Mouse (Mus musculus) kidney, embryonic 16.5 days (tissue): Measurements from ENCODE around the gene Ddias. TPM values are rescaled to one million over a fixed set of nuclear protein-coding genes. Genes with fewer than 3 reads are reported as not detected.
A peak's percentile ranks its signal among the peaks of the same experiment; 100 is the strongest.

ENCODE experiments used
- ATAC-seq: fragments of 200-750 bp; cut with Nextera tagmentation; 2 replicates; pipeline ENCODE4 v1.8.0; 2017; ENCODE audit warnings: moderate TSS enrichment; ENCODE audit not compliant: low FRiP score, low TSS enrichment
- H3K27ac ChIP-seq: fragments of 300-500 bp; sonication (generic); 2 replicates; pipeline ENCODE4 v1.5.1; 2014; ENCODE audit warnings: low read length
- H3K27me3 ChIP-seq: fragments of 300-500 bp; sonication (generic); 2 replicates; pipeline ENCODE4 v1.6.1; 2014; ENCODE audit warnings: low read length, control low read depth, mixed read lengths; ENCODE audit not compliant: insufficient read depth
- H3K36me3 ChIP-seq: fragments of 300-500 bp; sonication (generic); 2 replicates; pipeline ENCODE4 v1.6.1; 2014; ENCODE audit warnings: low read length, control low read depth, mixed read lengths; ENCODE audit not compliant: insufficient read depth
- H3K4me1 ChIP-seq: fragments of 300-500 bp; sonication (generic); 2 replicates; pipeline ENCODE4 v1.6.1; 2014; ENCODE audit warnings: low read length, control low read depth, mixed read lengths; ENCODE audit not compliant: insufficient read depth
- H3K4me2 ChIP-seq: fragments of 300-500 bp; sonication (generic); replicated peaks from 2 replicates; pipeline ENCODE4 v1.6.1; 2014; ENCODE audit warnings: low read depth, low read length
- H3K4me3 ChIP-seq: fragments of 300-500 bp; sonication (generic); 2 replicates; pipeline ENCODE4 v1.5.1; 2014; ENCODE audit warnings: mild to moderate bottlenecking, low read length
- H3K9ac ChIP-seq: fragments of 300-500 bp; sonication (generic); replicated peaks from 2 replicates; pipeline ENCODE4 v1.6.1; 2014; ENCODE audit warnings: low read length
- H3K9me3 ChIP-seq: fragments of 300-500 bp; sonication (generic); 2 replicates; pipeline ENCODE4 v1.6.1; 2016; ENCODE audit warnings: low read length, control low read depth
- WGBS: fragments of 180-500 bp; shearing (Covaris S2); extraction: QIAGEN DNeasy Blood & Tissue Kit; methylation state at CpG from one replicate; pipeline ENCODE4 v1.1.7; 2014; 5-methylcytosine and 5-hydroxymethylcytosine counted together
- polyA plus RNA-seq: library from polyadenylated mRNA; unstranded; fragments of >200 nt; fragmentation: Nextera tagmentation; extraction: Ambion mirVana; gene quantifications from 2 replicates; pipeline ENCODE4 v1.2.1, GENCODE M21; 2015

Ddias gene
- polyA plus RNA-seq, 1 experiment from 2014 or later, result 12.0 TPM

DNA sequence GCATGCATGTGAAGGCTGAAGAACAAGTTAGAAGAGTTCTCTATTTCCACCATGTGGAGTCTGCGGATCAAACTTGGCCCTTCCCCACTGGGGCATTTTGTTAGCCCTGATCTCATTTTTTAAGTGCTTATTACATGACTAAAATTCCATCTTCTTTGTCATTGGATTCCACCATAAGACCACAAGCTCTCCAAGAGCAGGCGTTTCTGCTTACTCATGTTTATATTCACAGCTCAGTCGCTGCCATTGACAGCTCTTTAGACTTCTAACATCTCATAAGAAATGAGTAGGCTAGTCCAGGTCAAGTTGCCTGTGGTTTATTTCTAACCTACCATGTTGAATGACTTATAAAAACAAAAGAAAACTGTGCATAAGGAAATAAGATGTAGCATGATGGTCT, 47.8 kb downstream of the Ddias start:
- Histone ChIP-seq H3K9ac (no peak overlapping the region), H3K4me1 (no peaks in the 10 kb centered on the region), H3K27me3 (no peaks in the 10 kb centered on the region), H3K4me3 (no peak overlapping the region), H3K9me3 (no peaks in the 10 kb centered on the region), H3K27ac (no peak overlapping the region), H3K4me2 (no peak overlapping the region), H3K36me3 (no peaks in the 10 kb centered on the region)
- 81% methylated on average over 3 of the region's 3 CpGs for WGBS
- ATAC-seq, result no peak

DNA sequence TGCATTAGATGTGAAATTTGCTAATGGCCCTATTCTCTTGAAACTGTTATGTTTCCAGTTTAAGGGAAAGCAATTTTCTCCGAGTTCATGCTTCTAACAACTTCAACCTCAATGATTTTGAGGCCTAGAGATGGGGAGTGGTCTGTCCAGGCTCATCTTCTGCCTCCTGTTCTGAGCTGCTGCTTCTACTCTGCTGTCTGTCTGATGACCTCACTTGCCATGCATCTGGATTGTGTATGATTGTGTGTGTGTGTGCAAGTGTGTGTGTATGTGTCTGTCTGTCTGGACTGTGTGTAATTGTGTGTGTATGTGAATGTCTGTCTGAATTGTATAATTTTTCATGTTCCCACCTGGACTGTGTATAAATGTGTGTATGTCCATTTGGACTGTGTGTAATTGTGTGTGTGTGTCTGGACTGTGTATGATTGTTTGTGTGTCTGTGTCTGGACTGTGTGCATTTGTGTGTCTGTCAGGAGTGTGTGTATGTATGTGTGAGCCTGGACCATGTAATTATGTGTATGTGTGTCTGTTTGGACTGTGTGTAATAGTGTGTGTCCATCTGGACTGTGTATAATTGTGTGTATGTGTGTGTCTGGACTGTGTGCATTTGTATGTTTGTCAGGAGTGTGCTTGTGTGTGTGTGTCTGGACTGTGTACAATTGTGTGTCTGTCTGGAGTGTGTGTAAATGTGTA, 51.5 kb downstream of the Ddias start:
- H3K4me1 ChIP-seq, result no peaks in the 10 kb centered on the region
- H3K27ac ChIP-seq, result no peak overlapping the region
- H3K9me3 ChIP-seq, result no peaks in the 10 kb centered on the region
- WGBS, result 43% methylated on average over 1 of the region's 1 CpGs
- H3K36me3 ChIP-seq, result no peaks in the 10 kb centered on the region
- peak; percentile 54; the same call in 1 of the 2 replicates for ATAC-seq
- H3K9ac ChIP-seq, result no peak overlapping the region
- H3K4me3 ChIP-seq, result no peak overlapping the region
- H3K4me2 ChIP-seq, result no peak overlapping the region
- H3K27me3 ChIP-seq, result no peaks in the 10 kb centered on the region

DNA sequence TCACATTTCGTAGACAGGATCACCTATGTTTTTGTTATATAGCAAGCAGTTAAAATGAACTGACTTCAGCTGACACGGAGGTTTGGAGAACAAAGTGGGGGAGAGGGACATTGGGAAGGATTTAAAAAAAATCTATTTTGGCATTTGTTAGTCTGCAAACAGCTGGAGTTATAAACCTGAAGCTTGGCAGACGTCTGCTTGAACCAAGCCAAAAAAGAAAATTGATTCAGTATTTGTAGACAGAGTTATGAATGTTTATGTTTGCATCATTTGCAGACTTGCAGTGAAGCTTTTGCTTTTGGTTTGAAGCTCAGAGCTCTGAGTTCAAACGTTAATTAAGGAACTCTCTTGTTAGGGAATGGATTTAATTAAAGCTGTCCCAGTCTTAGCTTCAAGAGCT, 52.2 kb downstream of the Ddias start:
- no peaks in the 10 kb centered on the region for H3K27me3 ChIP-seq
- H3K9me3 ChIP-seq, result no peaks in the 10 kb centered on the region
- H3K4me2 ChIP-seq, result no peak overlapping the region
- H3K9ac ChIP-seq, result no peak overlapping the region
- H3K36me3 ChIP-seq, result no peaks in the 10 kb centered on the region
- no peak overlapping the region for H3K4me3 ChIP-seq
- no peak for ATAC-seq
- H3K4me1 ChIP-seq, result no peaks in the 10 kb centered on the region
- 40% methylated on average over 4 of the region's 4 CpGs for WGBS
- no peak overlapping the region for H3K27ac ChIP-seq

DNA sequence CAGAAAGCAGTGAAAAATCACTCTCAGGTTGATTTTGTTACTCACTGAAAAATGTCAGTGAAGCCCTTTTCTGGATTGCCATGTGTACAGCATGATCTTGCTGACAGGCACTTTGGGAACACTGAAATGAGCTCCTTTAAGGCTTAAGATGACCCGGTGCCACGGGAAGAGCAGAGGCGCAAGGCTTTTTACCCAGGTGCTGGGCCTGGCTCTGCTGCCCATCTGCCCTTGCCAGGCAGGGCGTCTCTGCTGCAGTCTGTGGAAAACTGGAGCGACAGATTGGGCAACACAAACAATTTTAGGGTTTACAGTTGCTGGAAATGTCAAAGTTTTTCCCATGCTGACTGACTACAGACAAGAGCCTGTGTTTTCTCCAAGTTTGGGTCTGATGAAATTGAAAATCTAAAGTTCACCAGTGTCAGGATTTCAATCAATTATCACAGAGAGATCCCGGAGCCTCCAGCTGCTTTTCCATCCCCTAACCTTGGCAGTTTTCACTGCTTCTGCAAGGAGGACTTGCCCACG, 53.0 kb downstream of the Ddias start:
- Histone ChIP-seq H3K9me3 (no peaks in the 10 kb centered on the region), H3K9ac (no peak overlapping the region; the same call in 1 of the 2 replicates), H3K4me2 (no peak overlapping the region), H3K36me3 (no peaks in the 10 kb centered on the region), H3K4me3 (no peak overlapping the region), H3K4me1 (no peaks in the 10 kb centered on the region), H3K27me3 (no peaks in the 10 kb centered on the region), H3K27ac (no peak overlapping the region)
- no peak for ATAC-seq
- whole genome bisulfite sequencing, result 74% methylated on average over 7 of the region's 7 CpGs

DNA sequence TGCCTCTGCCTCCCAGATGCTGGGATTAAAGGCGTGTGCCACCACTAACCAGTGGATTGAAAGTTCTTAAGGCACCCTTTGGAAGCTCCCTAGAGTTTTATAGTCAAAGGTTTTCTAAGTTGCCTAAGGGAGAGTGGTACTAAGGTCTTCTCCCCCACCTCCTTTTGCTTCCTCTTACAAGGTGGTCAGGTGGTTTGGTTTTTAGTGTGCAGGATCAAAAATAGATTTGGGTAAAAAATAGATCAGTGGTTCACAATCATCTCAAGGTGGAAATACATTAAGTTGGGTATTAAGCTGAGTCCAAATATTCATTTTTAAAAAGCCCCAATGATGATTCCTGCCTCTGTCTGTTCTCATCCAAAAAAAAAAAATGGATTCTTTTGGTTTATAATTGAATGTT, 53.6 kb downstream of the Ddias start:
- H3K9ac ChIP-seq, result no peak overlapping the region

DNA sequence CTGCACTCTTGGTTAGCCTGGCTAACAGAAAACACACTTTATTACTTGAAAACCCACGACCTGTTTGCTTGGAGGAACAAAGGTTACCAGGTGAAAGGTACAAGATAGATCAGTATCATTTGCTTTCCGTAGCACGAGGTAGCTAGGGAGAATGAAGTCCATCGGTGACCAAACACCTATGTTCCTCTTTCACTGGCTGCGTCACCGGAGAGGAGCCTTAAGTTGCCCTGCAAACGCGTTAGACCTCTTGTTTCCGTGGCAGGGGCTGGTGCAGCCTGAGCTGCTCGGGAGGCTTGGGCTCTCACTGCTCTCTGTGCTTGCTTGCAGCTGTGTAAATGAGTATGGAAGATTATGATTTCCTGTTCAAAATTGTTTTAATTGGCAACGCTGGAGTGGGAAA, 54.4 kb downstream of the Ddias start:
- Histone ChIP-seq H3K4me2 (no peak overlapping the region), H3K36me3 (no peaks in the 10 kb centered on the region), H3K4me3 (no peak overlapping the region), H3K27me3 (no peaks in the 10 kb centered on the region), H3K27ac (no peak overlapping the region), H3K9ac (no peak overlapping the region), H3K9me3 (no peaks in the 10 kb centered on the region), H3K4me1 (no peaks in the 10 kb centered on the region)
- ATAC-seq, result no peak
- 76% methylated on average over 11 of the region's 11 CpGs for WGBS

More for the DNA sequence above, 53.6 kb downstream of the Ddias start:
- ATAC-seq, result no peak
- Histone ChIP-seq H3K4me3 (no peak overlapping the region), H3K36me3 (no peaks in the 10 kb centered on the region), H3K27me3 (no peaks in the 10 kb centered on the region), H3K4me2 (no peak overlapping the region), H3K4me1 (no peaks in the 10 kb centered on the region), H3K9me3 (no peaks in the 10 kb centered on the region), H3K27ac (no peak overlapping the region)
- WGBS, result 100% methylated on average over 1 of the region's 1 CpGs

DNA sequence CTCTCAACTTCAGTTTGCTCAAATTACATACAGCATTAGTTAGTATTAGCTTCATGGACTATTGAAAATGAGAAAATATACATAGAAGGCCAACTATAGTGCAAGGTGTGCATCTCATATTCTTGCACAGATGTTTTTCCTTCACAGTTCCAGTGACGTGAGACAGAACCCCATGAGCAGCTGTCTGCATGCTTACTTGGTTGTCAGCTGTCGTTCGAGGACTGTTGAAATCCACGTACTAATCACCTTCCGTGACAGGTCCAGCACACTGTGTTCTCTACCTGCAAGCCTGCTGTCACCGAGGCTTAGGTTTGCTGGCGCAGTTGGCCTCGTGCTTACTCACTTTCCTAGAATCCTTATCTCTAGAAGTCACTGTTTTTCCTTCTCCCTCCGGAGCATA, 56.2 kb downstream of the Ddias start:
- H3K4me2 ChIP-seq, result no peak overlapping the region

DNA sequence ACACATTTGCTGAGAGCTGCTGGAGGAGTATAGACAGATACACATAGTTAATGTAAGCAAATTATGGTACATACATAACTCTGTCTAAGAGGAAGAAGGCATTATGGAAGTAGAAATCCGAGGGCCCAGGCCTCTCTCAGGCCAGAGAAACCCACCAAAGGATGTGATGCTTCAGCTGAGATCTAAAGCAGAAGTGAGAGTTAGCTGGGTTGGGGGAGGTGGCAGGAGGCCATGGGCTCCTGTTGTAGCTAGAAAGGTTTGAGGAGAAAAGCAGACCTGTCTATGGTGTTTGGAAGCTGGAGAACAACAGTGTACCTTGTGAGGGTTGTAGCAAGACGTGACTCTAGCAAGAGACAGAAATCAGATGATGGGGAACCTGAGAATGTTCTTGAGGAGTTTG, 56.8 kb downstream of the Ddias start:
- Histone ChIP-seq H3K36me3 (no peaks in the 10 kb centered on the region), H3K4me3 (no peak overlapping the region), H3K27me3 (no peaks in the 10 kb centered on the region), H3K4me1 (no peaks in the 10 kb centered on the region), H3K4me2 (no peak overlapping the region), H3K9ac (no peak overlapping the region), H3K9me3 (no peaks in the 10 kb centered on the region), H3K27ac (no peak overlapping the region)
- ATAC-seq, result no peak
- 82% methylated on average over 2 of the region's 2 CpGs for WGBS

More for the DNA sequence above, 56.2 kb downstream of the Ddias start:
- Histone ChIP-seq H3K27ac (no peak overlapping the region), H3K9ac (no peak overlapping the region), H3K27me3 (no peaks in the 10 kb centered on the region), H3K36me3 (no peaks in the 10 kb centered on the region), H3K9me3 (no peaks in the 10 kb centered on the region), H3K4me1 (no peaks in the 10 kb centered on the region), H3K4me3 (no peak overlapping the region)
- ATAC-seq, result no peak
- WGBS, result 79% methylated on average over 9 of the region's 9 CpGs

DNA sequence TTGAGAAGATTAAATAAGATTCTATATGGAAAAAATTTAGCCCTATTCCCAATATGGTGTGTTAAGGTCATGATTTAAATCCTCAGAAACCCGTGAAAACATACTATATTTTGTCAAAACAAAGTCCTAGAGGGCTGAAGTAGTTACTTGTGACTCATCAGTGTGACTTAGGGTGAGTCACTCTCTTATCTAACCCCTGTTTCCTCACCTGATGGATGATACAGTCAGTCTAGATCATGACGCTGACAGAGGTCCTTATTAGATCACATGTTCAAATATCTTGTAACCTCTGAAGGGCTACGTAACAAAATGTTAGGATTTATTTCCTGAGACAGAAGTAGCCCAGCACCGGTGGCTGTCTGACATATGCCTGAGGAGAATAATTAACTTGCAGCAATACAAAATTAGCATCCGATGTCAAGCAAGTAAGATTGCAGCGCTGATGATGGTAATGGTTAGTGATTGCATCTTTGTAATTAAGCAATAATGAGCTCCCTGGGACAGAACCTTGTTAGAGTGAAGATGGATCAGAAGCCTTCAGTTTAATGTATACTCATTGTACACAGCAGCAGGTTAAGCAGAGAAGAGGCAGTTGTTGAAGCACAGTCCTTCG, 62.3 kb downstream of the Ddias start:
- Histone ChIP-seq H3K27ac (no peak overlapping the region), H3K27me3 (no peaks in the 10 kb centered on the region), H3K9me3 (no peaks in the 10 kb centered on the region), H3K4me3 (no peak overlapping the region), H3K4me2 (no peak overlapping the region), H3K9ac (no peak overlapping the region), H3K36me3 (no peaks in the 10 kb centered on the region), H3K4me1 (no peaks in the 10 kb centered on the region)
- ATAC-seq, result no peak
- 64% methylated on average over 7 of the region's 7 CpGs for WGBS
